Mouse (Mus musculus) left cerebral cortex, adult 18-20 months (tissue): ENCODE results near the gene Fam241b. TPM values are rescaled to one million over a fixed set of nuclear protein-coding genes. Genes with fewer than 3 reads are reported as not detected.

Source experiments
- DNase-seq, 2 experiments: peaks; one replicate each; pipeline ENCODE4 v3.0.0; 2021 to 2022; ENCODE audit warnings: low spot score in 2 of 2, mixed read lengths in 1 of 2
- long read RNA-seq, 2 experiments: library from polyadenylated mRNA; stranded (forward); transcript quantifications; one replicate each; pipeline ENCODE4 v2.0.0; 2021
- total RNA-seq, 2 experiments: library from RNA; stranded (reverse); gene quantifications; 2 replicates each; pipeline ENCODE4 v1.2.3; 2021

Gene Fam241b
- total RNA-seq: 10 to 100 TPM; 62.3 to 63.9 TPM
- long read RNA-seq, experiment 1, partial matches to known transcripts: 0 of 11 reads
- long read RNA-seq, experiment 1, other reads (novel, unspliced or antisense): 4 of 11 reads
- long read RNA-seq, experiment 2, transcript Fam241b-204 (4 exons, 1,769 nt): major isoform, 5 of 9 reads
- long read RNA-seq, experiment 2, partial matches to known transcripts: 0 of 9 reads
- long read RNA-seq, experiment 2, other reads (novel, unspliced or antisense): 1 of 9 reads

GRCm38 (mm10) chr10:62143820-62144219, at the start of gene Fam241b:
TSS of gene Fam241b (minus strand) at chr10:62143920.
- no peak for DNase-seq

GRCm38 (mm10) chr10:62192701-62193157, 49.0 kb upstream of the Fam241b start:
- peak; percentile 46 to 50 for DNase-seq

GRCm38 (mm10) chr10:62190821-62191220, 47.1 kb upstream of the Fam241b start:
- DNase-seq: no peak

- DNase-seq: no peak
These were observed 46.2 kb upstream of the Fam241b start for GRCm38 (mm10) chr10:62189910-62190309.

GRCm38 (mm10) chr10:62189303-62189702, 45.6 kb upstream of the Fam241b start:
- no peak for DNase-seq

- peak; percentile 82 to 90 for DNase-seq
These were observed 43.2 kb upstream of the Fam241b start for GRCm38 (mm10) chr10:62186882-62187281.

GRCm38 (mm10) chr10:62183053-62183452, 39.3 kb upstream of the Fam241b start:
- DNase-seq: peak; percentile 98 to 100

GRCm38 (mm10) chr10:62182471-62183014, 38.8 kb upstream of the Fam241b start:
- no peak for DNase-seq

GRCm38 (mm10) chr10:62181701-62182100, 38.0 kb upstream of the Fam241b start:
- no peak for DNase-seq

GRCm38 (mm10) chr10:62179944-62180343, 36.2 kb upstream of the Fam241b start:
- no peak for DNase-seq

GRCm38 (mm10) chr10:62174533-62175313, 31.0 kb upstream of the Fam241b start:
- no peak for DNase-seq

- no peak for DNase-seq
These were observed 30.3 kb upstream of the Fam241b start for GRCm38 (mm10) chr10:62173941-62174448.

GRCm38 (mm10) chr10:62172841-62173553, 29.3 kb upstream of the Fam241b start:
- no peak for DNase-seq

GRCm38 (mm10) chr10:62162410-62162809, 18.7 kb upstream of the Fam241b start:
- DNase-seq: no peak

GRCm38 (mm10) chr10:62149929-62150328, 6.2 kb upstream of the Fam241b start:
- no peak for DNase-seq

- DNase-seq: no peak
These were observed 3.9 kb upstream of the Fam241b start for GRCm38 (mm10) chr10:62147466-62148248.

GRCm38 (mm10) chr10:62145957-62146356, 2.2 kb upstream of the Fam241b start:
- no peak for DNase-seq

GRCm38 (mm10) chr10:62138040-62138439, 5.7 kb downstream of the Fam241b start:
- no peak for DNase-seq

- DNase-seq: no peak
These were observed 6.6 kb downstream of the Fam241b start for GRCm38 (mm10) chr10:62137150-62137549.

- DNase-seq: no peak
These were observed 7.8 kb downstream of the Fam241b start for GRCm38 (mm10) chr10:62135696-62136470.
